Mouse (Mus musculus): ENCODE measurements at regions not wholly inside any gene's neighbourhood (a gene's known extent, or its start where the extent isn't known, plus 50 kb on each side); places are given as distances from the start of the nearest gene placed in this dataset.

- no peaks in the 10 kb centered on the region for H3K36me3 ChIP-seq (ENCODE audit: control insufficient read depth, insufficient read depth, low read length)
- H3K9ac ChIP-seq (ENCODE audit: low read depth, low read length): no peak overlapping the region
- 84% methylated on average over 10 of the region's 10 CpGs for WGBS (ENCODE audit: insufficient replicate concordance)
- H3K9me3 ChIP-seq (replicated peaks; ENCODE audit: control insufficient read depth, low read length): no peaks in the 10 kb centered on the region
- no peak overlapping the region for H3K4me2 ChIP-seq
- no peaks in the 10 kb centered on the region for H3K27me3 ChIP-seq (ENCODE audit: control insufficient read depth, insufficient read depth, low read length)
- no peak overlapping the region for H3K4me3 ChIP-seq (ENCODE audit: low read depth, low read length)
- ATAC-seq (replicated peaks; ENCODE audit: insufficient number of reproducible peaks, low FRiP score, low TSS enrichment): no peak
- H3K27ac ChIP-seq (ENCODE audit: low read depth, low read length): no peak overlapping the region
- peaks cover 19% of the 10 kb centered on the region for H3K4me1 ChIP-seq (ENCODE audit: control insufficient read depth, insufficient read depth, low read length)
Measured at GRCm38 (mm10) chr2:128331275-128331674, 205.4 kb downstream of the Bcl2l11 start.

- 67% methylated on average over 8 of the region's 8 CpGs for WGBS (ENCODE audit: insufficient replicate concordance)
- Histone ChIP-seq H3K9ac (ENCODE audit: low read depth, low read length) (no peak overlapping the region), H3K4me2 (no peak overlapping the region), H3K27ac (ENCODE audit: low read depth, low read length) (no peak overlapping the region), H3K36me3 (ENCODE audit: control insufficient read depth, insufficient read depth, low read length) (no peaks in the 10 kb centered on the region), H3K4me3 (ENCODE audit: low read depth, low read length) (no peak overlapping the region), H3K27me3 (ENCODE audit: control insufficient read depth, insufficient read depth, low read length) (no peaks in the 10 kb centered on the region), H3K4me1 (ENCODE audit: control insufficient read depth, insufficient read depth, low read length) (peaks cover 19% of the 10 kb centered on the region), H3K9me3 (replicated peaks; ENCODE audit: control insufficient read depth, low read length) (no peaks in the 10 kb centered on the region)
- ATAC-seq (replicated peaks; ENCODE audit: insufficient number of reproducible peaks, low FRiP score, low TSS enrichment): no peak
Measured at GRCm38 (mm10) chr2:128331681-128332080, 205.8 kb downstream of the Bcl2l11 start.

GRCm38 (mm10) chr2:128333401-128334142 lies 207.7 kb downstream of the Bcl2l11 start:
- H3K27ac ChIP-seq (ENCODE audit: low read depth, low read length): no peak overlapping the region
- H3K4me1 ChIP-seq (ENCODE audit: control insufficient read depth, insufficient read depth, low read length): peaks cover 25% of the 10 kb centered on the region
- no peak overlapping the region for H3K9ac ChIP-seq (ENCODE audit: low read depth, low read length)
- no peak overlapping the region for H3K4me2 ChIP-seq
- no peaks in the 10 kb centered on the region for H3K9me3 ChIP-seq (replicated peaks; ENCODE audit: control insufficient read depth, low read length)
- ATAC-seq (replicated peaks; ENCODE audit: insufficient number of reproducible peaks, low FRiP score, low TSS enrichment): no peak
- H3K4me3 ChIP-seq (ENCODE audit: low read depth, low read length): no peak overlapping the region
- 58% methylated on average over 10 of the region's 10 CpGs for WGBS (ENCODE audit: insufficient replicate concordance)
- H3K36me3 ChIP-seq (ENCODE audit: control insufficient read depth, insufficient read depth, low read length): no peaks in the 10 kb centered on the region
- no peaks in the 10 kb centered on the region for H3K27me3 ChIP-seq (ENCODE audit: control insufficient read depth, insufficient read depth, low read length)

DNA sequence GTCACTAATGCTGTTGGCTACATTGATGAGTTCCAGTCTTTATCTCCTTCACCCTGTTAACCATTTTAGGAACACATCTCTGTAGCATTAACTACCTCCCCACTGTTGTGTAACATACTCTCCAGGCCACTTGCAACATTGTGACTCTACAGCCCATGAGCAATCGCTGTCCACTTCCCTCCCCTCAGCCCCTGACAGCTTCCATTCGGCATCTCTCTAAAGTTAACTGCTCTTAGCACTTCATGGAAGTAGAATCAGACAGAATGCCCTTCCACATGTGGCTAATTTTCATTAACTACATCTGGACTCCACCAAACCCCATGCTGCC lies 208.3 kb downstream of the Bcl2l11 start:
- Histone ChIP-seq H3K36me3 (ENCODE audit: control insufficient read depth, insufficient read depth, low read length) (no peaks in the 10 kb centered on the region), H3K27ac (ENCODE audit: low read depth, low read length) (no peak overlapping the region), H3K4me3 (ENCODE audit: low read depth, low read length) (no peak overlapping the region), H3K9me3 (replicated peaks; ENCODE audit: control insufficient read depth, low read length) (no peaks in the 10 kb centered on the region), H3K4me1 (ENCODE audit: control insufficient read depth, insufficient read depth, low read length) (peaks cover 30% of the 10 kb centered on the region), H3K4me2 (no peak overlapping the region), H3K27me3 (ENCODE audit: control insufficient read depth, insufficient read depth, low read length) (no peaks in the 10 kb centered on the region), H3K9ac (ENCODE audit: low read depth, low read length) (no peak overlapping the region)
- WGBS (ENCODE audit: insufficient replicate concordance): 63% methylated on average over 2 of the region's 2 CpGs
- no peak for ATAC-seq (replicated peaks; ENCODE audit: insufficient number of reproducible peaks, low FRiP score, low TSS enrichment)

GRCm38 (mm10) chr2:128334757-128335500 lies 209.1 kb downstream of the Bcl2l11 start:
- no peak for ATAC-seq (replicated peaks; ENCODE audit: insufficient number of reproducible peaks, low FRiP score, low TSS enrichment)
- H3K9ac ChIP-seq (ENCODE audit: low read depth, low read length): no peak overlapping the region
- H3K27me3 ChIP-seq (ENCODE audit: control insufficient read depth, insufficient read depth, low read length): no peaks in the 10 kb centered on the region
- H3K9me3 ChIP-seq (replicated peaks; ENCODE audit: control insufficient read depth, low read length): no peaks in the 10 kb centered on the region
- no peaks in the 10 kb centered on the region for H3K36me3 ChIP-seq (ENCODE audit: control insufficient read depth, insufficient read depth, low read length)
- H3K4me1 ChIP-seq (ENCODE audit: control insufficient read depth, insufficient read depth, low read length): peaks cover 39% of the 10 kb centered on the region
- WGBS (ENCODE audit: insufficient replicate concordance): 30% methylated on average over 7 of the region's 7 CpGs
- H3K27ac ChIP-seq (ENCODE audit: low read depth, low read length): no peak overlapping the region
- H3K4me3 ChIP-seq (ENCODE audit: low read depth, low read length): no peak overlapping the region
- H3K4me2 ChIP-seq: no peak overlapping the region

DNA sequence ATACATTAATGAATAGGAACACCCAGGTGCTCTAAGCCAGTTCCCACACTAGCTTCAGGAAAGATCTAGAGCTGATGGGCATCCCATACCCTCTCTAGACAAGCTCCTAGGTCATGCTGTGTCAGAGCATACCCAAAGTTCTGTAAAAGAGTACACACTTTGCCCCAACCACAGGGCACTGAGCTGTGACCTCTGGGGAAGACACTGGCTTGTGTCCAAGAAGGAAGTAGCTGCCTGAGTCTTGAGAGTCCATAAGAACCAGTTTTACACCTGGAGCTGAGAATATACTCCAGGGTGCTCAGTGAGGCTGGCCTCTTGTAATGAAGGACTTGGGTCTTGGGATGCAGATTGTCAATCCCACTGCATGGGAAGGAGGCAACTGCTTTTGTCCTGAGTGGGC lies 211.4 kb downstream of the Bcl2l11 start:
- Histone ChIP-seq H3K4me2 (no peak overlapping the region), H3K9me3 (replicated peaks; ENCODE audit: control insufficient read depth, low read length) (no peaks in the 10 kb centered on the region), H3K27me3 (ENCODE audit: control insufficient read depth, insufficient read depth, low read length) (no peaks in the 10 kb centered on the region), H3K4me3 (ENCODE audit: low read depth, low read length) (no peak overlapping the region), H3K27ac (ENCODE audit: low read depth, low read length) (no peak overlapping the region), H3K9ac (ENCODE audit: low read depth, low read length) (no peak overlapping the region), H3K4me1 (ENCODE audit: control insufficient read depth, insufficient read depth, low read length) (peaks cover 46% of the 10 kb centered on the region), H3K36me3 (ENCODE audit: control insufficient read depth, insufficient read depth, low read length) (no peaks in the 10 kb centered on the region)
- no peak for ATAC-seq (replicated peaks; ENCODE audit: insufficient number of reproducible peaks, low FRiP score, low TSS enrichment)

DNA sequence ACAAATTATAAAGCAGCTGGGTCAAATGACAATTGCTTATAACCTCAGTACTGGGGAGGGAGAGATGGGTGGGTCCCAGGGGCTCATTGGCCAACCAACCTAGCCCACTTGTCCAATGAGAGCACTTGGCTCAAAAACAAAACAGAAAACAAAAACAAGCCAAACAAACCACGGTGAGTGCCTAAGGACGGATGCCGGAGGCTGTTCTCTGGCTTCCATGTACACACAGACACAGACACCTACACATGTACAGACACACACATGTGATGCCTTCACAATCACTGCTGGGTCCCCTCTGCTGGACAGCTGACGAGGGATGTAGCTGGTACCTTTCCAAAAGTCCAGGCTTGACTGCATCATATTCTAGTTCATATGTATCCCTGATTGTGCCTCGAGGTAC lies 212.0 kb downstream of the Bcl2l11 start:
- H3K9ac ChIP-seq (ENCODE audit: low read depth, low read length): no peak overlapping the region
- WGBS (ENCODE audit: insufficient replicate concordance): 87% methylated on average over 5 of the region's 5 CpGs
- H3K4me1 ChIP-seq (ENCODE audit: control insufficient read depth, insufficient read depth, low read length): peaks cover 46% of the 10 kb centered on the region
- ATAC-seq (replicated peaks; ENCODE audit: insufficient number of reproducible peaks, low FRiP score, low TSS enrichment): no peak
- H3K4me3 ChIP-seq (ENCODE audit: low read depth, low read length): no peak overlapping the region
- no peaks in the 10 kb centered on the region for H3K36me3 ChIP-seq (ENCODE audit: control insufficient read depth, insufficient read depth, low read length)
- H3K4me2 ChIP-seq: no peak overlapping the region
- H3K27me3 ChIP-seq (ENCODE audit: control insufficient read depth, insufficient read depth, low read length): no peaks in the 10 kb centered on the region
- H3K9me3 ChIP-seq (replicated peaks; ENCODE audit: control insufficient read depth, low read length): no peaks in the 10 kb centered on the region
- H3K27ac ChIP-seq (ENCODE audit: low read depth, low read length): no peak overlapping the region

DNA sequence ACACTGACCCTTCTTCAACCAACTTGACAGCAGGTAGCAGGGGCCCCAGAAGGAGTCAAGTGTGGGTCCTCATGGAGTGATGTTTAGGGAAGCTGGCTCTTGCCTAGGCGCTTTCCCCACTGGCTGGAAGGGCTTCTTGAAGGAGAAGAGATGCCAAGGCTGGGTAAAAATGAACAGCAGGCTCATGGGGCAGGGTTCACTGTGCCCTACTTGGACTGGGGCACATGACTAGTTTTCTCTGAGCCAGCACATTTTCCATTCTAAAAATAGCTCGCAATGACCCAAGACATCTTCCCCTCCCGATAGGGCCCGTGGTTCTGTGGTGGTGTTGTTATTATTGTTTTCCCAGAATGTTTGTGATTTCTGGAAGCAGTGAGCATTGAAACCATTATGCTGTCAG lies 212.6 kb downstream of the Bcl2l11 start:
- peaks cover 43% of the 10 kb centered on the region for H3K4me1 ChIP-seq (ENCODE audit: control insufficient read depth, insufficient read depth, low read length)
- H3K9ac ChIP-seq (ENCODE audit: low read depth, low read length): no peak overlapping the region
- H3K27me3 ChIP-seq (ENCODE audit: control insufficient read depth, insufficient read depth, low read length): no peaks in the 10 kb centered on the region
- H3K27ac ChIP-seq (ENCODE audit: low read depth, low read length): peak overlapping the region; percentile 86; the same call in 1 of the 2 replicates
- H3K4me3 ChIP-seq (ENCODE audit: low read depth, low read length): no peak overlapping the region
- WGBS (ENCODE audit: insufficient replicate concordance): 42% methylated on average over 4 of the region's 4 CpGs
- H3K36me3 ChIP-seq (ENCODE audit: control insufficient read depth, insufficient read depth, low read length): no peaks in the 10 kb centered on the region
- ATAC-seq (replicated peaks; ENCODE audit: insufficient number of reproducible peaks, low FRiP score, low TSS enrichment): no peak
- no peaks in the 10 kb centered on the region for H3K9me3 ChIP-seq (replicated peaks; ENCODE audit: control insufficient read depth, low read length)
- no peak overlapping the region for H3K4me2 ChIP-seq
